Comparison of ENCODE assay signal across 28 mouse cellular contexts in the genomic region with DNA sequence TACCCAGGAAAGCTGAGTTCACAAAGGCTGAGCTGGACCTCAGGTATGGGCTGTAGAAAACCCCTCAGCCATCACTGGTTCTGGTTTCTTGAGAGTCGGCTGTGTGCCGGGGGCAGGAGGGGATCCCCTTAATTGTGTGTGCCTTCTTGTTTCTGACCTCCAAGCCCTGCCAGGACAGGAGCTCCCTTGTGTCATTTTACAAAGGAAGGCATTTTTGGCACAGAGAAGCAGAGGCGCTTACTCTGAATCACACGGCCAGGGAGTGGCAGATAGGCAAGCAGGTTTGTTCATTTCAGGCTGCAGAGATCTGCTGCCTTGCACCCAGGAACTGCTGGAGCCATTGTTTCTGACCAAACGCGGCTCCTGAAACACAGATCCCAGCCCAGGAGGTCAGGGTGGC. TPM values are rescaled to one million over a fixed set of nuclear protein-coding genes. Genes with fewer than 3 reads are reported as not detected.
DNase-seq lines count a peak whose midpoint lies in the region; ATAC-seq lines count a peak whose summit lies in the region.
"Had no signal": no experiment of that assay in that cellular context is flagged by ENCODE, and none has a peak within 500 bp of the region (broad histone marks: within the 10 kb centered on the region; RNA-seq: fewer than 3 reads in every experiment).

No protein-coding gene starts in this region.

- H3K4me3 ChIP-seq in hindbrain, embryonic 13.5 days: no peak overlapping the region
- H3K4me3 ChIP-seq in hindbrain, embryonic 14.5 days (replicated peaks; ENCODE audit: low read length): no peak overlapping the region
- H3K4me3 ChIP-seq: heart, embryonic 13.5 days; limb, embryonic 13.5 days; liver, embryonic 12.5 days; midbrain, embryonic 12.5 days had no signal

- H3K4me1 ChIP-seq in hindbrain, embryonic 13.5 days (replicated peaks): peaks cover 8% of the 10 kb centered on the region; the same call in 1 of the 2 replicates
- no peaks in the 10 kb centered on the region for H3K4me1 ChIP-seq in hindbrain, embryonic 14.5 days (replicated peaks; ENCODE audit: control insufficient read depth, insufficient read depth, low read length)
- H3K4me1 ChIP-seq: heart, embryonic 13.5 days; liver, embryonic 12.5 days; midbrain, embryonic 12.5 days had no signal

- no peak for ATAC-seq in hindbrain, embryonic 13.5 days (ENCODE audit: low FRiP score)
- no peak for ATAC-seq in hindbrain, embryonic 14.5 days (ENCODE audit: low FRiP score)
- ATAC-seq: hindbrain, postnatal 0 days; intestine, embryonic 16.5 days; liver, embryonic 12.5 days had no signal

- 0 out of 2 replicates have a peak, but pooled peaks cover 2% of the 10 kb centered on the region for H3K27me3 ChIP-seq in hindbrain, embryonic 13.5 days
- no peaks in the 10 kb centered on the region for H3K27me3 ChIP-seq in hindbrain, embryonic 14.5 days (ENCODE audit: control insufficient read depth, insufficient read depth, low read length)
- H3K27me3 ChIP-seq: limb, embryonic 13.5 days; midbrain, embryonic 12.5 days had no signal

- peak; percentile 31 for DNase-seq in adrenal gland, postnatal 14 days
- DNase-seq in adrenal gland, postnatal 10 days: no peak
- DNase-seq in hindbrain, embryonic 14.5 days (ENCODE audit: low spot score): no peak
- DNase-seq in urinary bladder, postnatal 14 days (ENCODE audit: low spot score): peak; percentile 28
- no peak for DNase-seq in urinary bladder, postnatal 25 days (ENCODE audit: low spot score)
- DNase-seq in ovary, postnatal 14 days (ENCODE audit: low spot score): no peak
- DNase-seq in right cerebral cortex, adult 2 months (ENCODE audit: low spot score in 2 of 2): no peak
- DNase-seq: adrenal gland, adult 2 months; cerebellum, adult 8-10 months; cerebellum, postnatal 36 days; embryo, embryonic 11 days; gastrocnemius, postnatal 25 days; heart, adult 18-20 months; heart, postnatal 14 days; kidney, adult 9 months; kidney, postnatal 25 days; layer of hippocampus, postnatal 36 days; lung, adult 18-20 months; lung, postnatal 10 days; right cerebral cortex, postnatal 14 days; thymus, postnatal 36 days had no signal

- no peak overlapping the region for H3K27ac ChIP-seq in hindbrain, embryonic 13.5 days
- no peak overlapping the region for H3K27ac ChIP-seq in hindbrain, embryonic 14.5 days
- H3K27ac ChIP-seq: heart, embryonic 13.5 days; hindbrain, postnatal 0 days; limb, embryonic 13.5 days; liver, embryonic 12.5 days; midbrain, embryonic 12.5 days had no signal

- H3K4me2 ChIP-seq in hindbrain, embryonic 13.5 days: no peak overlapping the region
- no peak overlapping the region for H3K4me2 ChIP-seq in hindbrain, embryonic 14.5 days (replicated peaks)
- H3K4me2 ChIP-seq: heart, embryonic 13.5 days; limb, embryonic 13.5 days; liver, embryonic 12.5 days; midbrain, embryonic 12.5 days had no signal

- H3K9ac ChIP-seq in hindbrain, embryonic 13.5 days: peak overlapping the region; percentile 51; the same call in 1 of the 2 replicates
- H3K9ac ChIP-seq in hindbrain, embryonic 14.5 days: no peak overlapping the region
- H3K9ac ChIP-seq: heart, embryonic 13.5 days; limb, embryonic 13.5 days; liver, embryonic 12.5 days; midbrain, embryonic 12.5 days had no signal

- no peaks in the 10 kb centered on the region for H3K9me3 ChIP-seq in hindbrain, embryonic 13.5 days
- H3K9me3 ChIP-seq in hindbrain, embryonic 14.5 days (ENCODE audit: control insufficient read depth, low read length): no peaks in the 10 kb centered on the region
- H3K9me3 ChIP-seq: heart, embryonic 13.5 days; limb, embryonic 13.5 days; liver, embryonic 12.5 days; midbrain, embryonic 12.5 days had no signal

- 49% methylated on average over 6 of the region's 6 CpGs for whole genome bisulfite sequencing in hindbrain, embryonic 13.5 days
- WGBS in hindbrain, embryonic 14.5 days: 45% methylated on average over 6 of the region's 6 CpGs

- peaks cover 8% of the 10 kb centered on the region; the same call in 1 of the 2 replicates for H3K36me3 ChIP-seq in hindbrain, embryonic 13.5 days
- 0 out of 2 replicates have a peak, but pooled peaks cover 3% of the 10 kb centered on the region for H3K36me3 ChIP-seq in hindbrain, embryonic 14.5 days (replicated peaks; ENCODE audit: control insufficient read depth, insufficient read depth)
- H3K36me3 ChIP-seq: limb, embryonic 13.5 days; liver, embryonic 12.5 days; midbrain, embryonic 12.5 days had no signal

RNA-seq across cellular contexts. Expression of a gene that starts 25.9 kb away (rescaled TPM):
- 45.3 and 48.1 TPM in 2 replicates for total RNA-seq in adrenal gland, postnatal 14 days (2021)
- total RNA-seq in adrenal gland, postnatal 10 days (2021): 10 to 100 TPM; 43.2 to 44.8 TPM
- 27.9 and 29.3 TPM in 2 replicates for polyA plus RNA-seq in hindbrain, embryonic 13.5 days (2015; fragmentation: Nextera tagmentation; extraction: Ambion mirVana)
- 25.5 and 26.4 TPM in 2 replicates for polyA plus RNA-seq in hindbrain, embryonic 14.5 days (2014; fragmentation: Nextera tagmentation; extraction: Ambion mirVana)

RNA-seq across cellular contexts. Expression of a gene that starts 38.6 kb away (rescaled TPM):
- total RNA-seq in adrenal gland, postnatal 14 days (2021): 58.4 and 60.7 TPM in 2 replicates
- total RNA-seq in adrenal gland, postnatal 10 days (2021): 10 to 100 TPM; 39.7 to 41.9 TPM
- 23.2 and 24.8 TPM in 2 replicates for polyA plus RNA-seq in hindbrain, embryonic 13.5 days (2015; fragmentation: Nextera tagmentation; extraction: Ambion mirVana)
- 40.1 and 42.3 TPM in 2 replicates for polyA plus RNA-seq in hindbrain, embryonic 14.5 days (2014; fragmentation: Nextera tagmentation; extraction: Ambion mirVana)

Comparison
In these comparisons a context has a peak if more than half of its experiments do, and no peak if none do; other contexts are left out.
1. DNase-seq: peak in adrenal gland, postnatal 14 days (single experiment) and urinary bladder, postnatal 14 days (single experiment); none in adrenal gland, postnatal 10 days (single experiment), hindbrain, embryonic 14.5 days (single experiment), urinary bladder, postnatal 25 days (single experiment), ovary, postnatal 14 days (single experiment) and right cerebral cortex, adult 2 months (0 of 2).